Mouse (Mus musculus) heart, postnatal 36 days (tissue): ENCODE data around the gene Ptprr. TPM values are rescaled to one million over a fixed set of nuclear protein-coding genes. Genes with fewer than 3 reads are reported as not detected.
A peak's percentile ranks its signal among the peaks of the same experiment; 100 is the strongest.

Source experiments
- DNase-seq, 2 experiments: peaks; one replicate each; pipeline ENCODE4 v3.0.0; 2021 to 2022
- intact Hi-C: fragments of 180-260 bp; cut with DNase I; formaldehyde crosslinking; loops from one replicate; pipeline ENCODE4 v1.15.1; 2025
- total RNA-seq, 2 experiments: library from RNA; stranded (reverse); gene quantifications; 2 replicates each; pipeline ENCODE4 v1.2.3; 2021

Gene Ptprr
- total RNA-seq, 2 experiments from 2014 or later: 1.9 to 2.5 TPM

GRCm38 (mm10) chr10:116259298-116259697 is 241.3 kb downstream of the Ptprr start:
- intact Hi-C loops: no loop called here
- DNase-seq: no peak

- intact Hi-C loops: no loop called here
- peak; percentile 64 to 69 for DNase-seq
Observed at GRCm38 (mm10) chr10:116260658-116261433, 242.8 kb downstream of the Ptprr start.

- intact Hi-C loops: no loop called here
- DNase-seq: no peak
Observed at GRCm38 (mm10) chr10:116261559-116261958, 243.5 kb downstream of the Ptprr start.

- DNase-seq: no peak
- intact Hi-C loops: no loop called here
Observed at GRCm38 (mm10) chr10:116264521-116264920, 246.5 kb downstream of the Ptprr start.

- peak; percentile 71 to 73 for DNase-seq
- intact Hi-C loops: loop anchor here (1.0 to 2.0 kb wide), 3 partner anchors 22 to 60 kb away; no protein-coding TSS in a partner anchor
Observed at GRCm38 (mm10) chr10:116266561-116267433, 248.8 kb downstream of the Ptprr start.

GRCm38 (mm10) chr10:116267434-116267822 is 249.4 kb downstream of the Ptprr start:
- DNase-seq: no peak
- intact Hi-C loops: loop anchor here (2.0 kb wide), 2 partner anchors 21 to 33 kb away; no protein-coding TSS in a partner anchor

GRCm38 (mm10) chr10:116268343-116268742 is 250.3 kb downstream of the Ptprr start:
- no peak for DNase-seq
- intact Hi-C loops: no loop called here

GRCm38 (mm10) chr10:116270646-116271469 is 252.8 kb downstream of the Ptprr start:
- DNase-seq: no peak
- intact Hi-C loops: loop anchor here (5.0 kb wide), 1 partner anchor 46 kb away; no protein-coding TSS in a partner anchor

- no peak for DNase-seq
- intact Hi-C loops: loop anchor here (5.0 kb wide), 1 partner anchor 46 kb away; no protein-coding TSS in a partner anchor
Observed at GRCm38 (mm10) chr10:116271470-116271915, 253.5 kb downstream of the Ptprr start.

GRCm38 (mm10) chr10:116272156-116272555 is 254.1 kb downstream of the Ptprr start:
- DNase-seq: no peak
- intact Hi-C loops: loop anchor here (5.0 kb wide), 1 partner anchor 45 kb away; no protein-coding TSS in a partner anchor

GRCm38 (mm10) chr10:116275280-116275679 is 257.3 kb downstream of the Ptprr start, which contains the start of gene Ptprb:
Gene Ptprb, plus strand, starts transcription at chr10:116275523.
- DNase-seq: no peak
- intact Hi-C loops: no loop called here

GRCm38 (mm10) chr10:116286697-116287344 is 268.8 kb downstream of the Ptprr start:
- intact Hi-C loops: no loop called here
- no peak for DNase-seq

- intact Hi-C loops: loop anchor here (1.0 to 2.0 kb wide), 2 partner anchors 13 to 21 kb away; no protein-coding TSS in a partner anchor
- DNase-seq: no peak
Observed at GRCm38 (mm10) chr10:116288130-116288529, 270.1 kb downstream of the Ptprr start.

GRCm38 (mm10) chr10:116290483-116290882 is 272.5 kb downstream of the Ptprr start:
- intact Hi-C loops: no loop called here
- DNase-seq: no peak

- intact Hi-C loops: no loop called here
- DNase-seq: no peak
Observed at GRCm38 (mm10) chr10:116291153-116291755, 273.2 kb downstream of the Ptprr start.

- intact Hi-C loops: no loop called here
- DNase-seq: no peak
Observed at GRCm38 (mm10) chr10:116296439-116296838, 278.4 kb downstream of the Ptprr start.

- no peak for DNase-seq
- intact Hi-C loops: no loop called here
Observed at GRCm38 (mm10) chr10:116297854-116298253, 279.8 kb downstream of the Ptprr start.

GRCm38 (mm10) chr10:116300824-116301223 is 282.8 kb downstream of the Ptprr start:
- intact Hi-C loops: loop anchor here (1.0 to 2.0 kb wide), 3 partner anchors 13 to 95 kb away; no protein-coding TSS in a partner anchor
- DNase-seq: no peak

- DNase-seq: peak; percentile 61 to 64
- intact Hi-C loops: loop anchor here (1.0 to 2.0 kb wide), 3 partner anchors 13 to 95 kb away; no protein-coding TSS in a partner anchor
Observed at GRCm38 (mm10) chr10:116301258-116301657, 283.2 kb downstream of the Ptprr start.
